Mouse (Mus musculus) erythroblast, embryonic 14.5 days (primary cell): ENCODE data around the gene Klc4.

ENCODE experiments used
- GATA1 ChIP-seq: IDR thresholded peaks from 2 replicates; pipeline ENCODE4 v1.6.1; 2012; ENCODE audit warnings: low read length, inconsistent platforms, mixed read lengths
- TAL1 ChIP-seq: IDR thresholded peaks from 3 replicates; pipeline ENCODE4 v1.6.1; 2012; ENCODE audit warnings: low read length, inconsistent platforms, mixed read lengths

- TF ChIP-seq GATA1 (no peak), TAL1 (no peak)
Measured at GRCm38 (mm10) chr17:46678911-46679310, 33.1 kb upstream of the Klc4 start.
